Mouse (Mus musculus) cerebellum, adult 9-10 months (tissue): Measurements from ENCODE around the gene Hist1h1a.

ENCODE experiments used
- DNase-seq: peaks from one replicate; pipeline ENCODE4 v3.0.0; 2022

Hist1h1a gene

GRCm38 (mm10) chr13:23744421-23745380 lies 18.8 kb upstream of the Hist1h1a start:
- peak; percentile 27 for DNase-seq

DNA sequence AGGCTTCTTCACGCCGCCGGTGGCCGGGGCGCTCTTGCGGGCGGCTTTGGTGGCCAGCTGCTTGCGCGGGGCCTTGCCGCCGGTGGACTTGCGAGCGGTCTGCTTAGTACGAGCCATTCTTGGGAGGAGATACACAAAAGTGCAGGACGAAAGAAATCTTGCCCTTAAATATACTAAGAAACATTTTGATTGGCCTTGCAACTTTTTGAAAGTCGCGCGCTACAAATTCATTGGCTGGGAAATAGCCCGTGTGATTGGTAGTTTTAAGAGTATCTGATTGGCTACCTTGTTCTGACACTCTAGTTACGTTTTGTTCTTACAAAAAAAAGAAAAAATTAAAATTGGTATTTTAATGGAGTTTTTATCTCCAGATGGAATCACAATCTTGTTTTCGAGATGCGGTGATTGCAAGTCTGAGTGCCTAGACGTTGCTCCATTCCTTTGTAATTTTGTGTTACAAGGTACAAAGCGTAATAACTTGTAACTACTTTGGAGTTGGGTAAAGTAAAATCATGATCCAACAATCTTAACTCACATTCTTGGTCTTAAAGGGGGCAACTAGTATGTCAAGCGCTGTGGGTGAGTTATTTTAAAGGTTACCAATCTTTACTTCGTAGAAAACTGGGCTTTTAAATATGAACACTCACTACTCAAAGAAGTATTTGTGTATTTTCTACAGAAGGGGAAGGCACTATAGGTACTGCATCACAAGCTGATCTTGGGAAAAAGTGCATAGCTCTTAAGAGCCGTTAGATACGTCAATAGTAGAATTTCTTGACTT lies 17.9 kb upstream of the Hist1h1a start, which contains the start of gene Hist1h3c:
Hist1h3c (minus strand) TSS at position 222 of the 781 bp plus-strand sequence.
- DNase-seq = peak; percentile 86

- peak; percentile 94 for DNase-seq
Observed at GRCm38 (mm10) chr13:23746201-23747080, 17.0 kb upstream of the Hist1h1a start, which contains the start of gene Hist1h2bb. Gene Hist1h2bb (plus strand): TSS chr13:23746734.

DNA sequence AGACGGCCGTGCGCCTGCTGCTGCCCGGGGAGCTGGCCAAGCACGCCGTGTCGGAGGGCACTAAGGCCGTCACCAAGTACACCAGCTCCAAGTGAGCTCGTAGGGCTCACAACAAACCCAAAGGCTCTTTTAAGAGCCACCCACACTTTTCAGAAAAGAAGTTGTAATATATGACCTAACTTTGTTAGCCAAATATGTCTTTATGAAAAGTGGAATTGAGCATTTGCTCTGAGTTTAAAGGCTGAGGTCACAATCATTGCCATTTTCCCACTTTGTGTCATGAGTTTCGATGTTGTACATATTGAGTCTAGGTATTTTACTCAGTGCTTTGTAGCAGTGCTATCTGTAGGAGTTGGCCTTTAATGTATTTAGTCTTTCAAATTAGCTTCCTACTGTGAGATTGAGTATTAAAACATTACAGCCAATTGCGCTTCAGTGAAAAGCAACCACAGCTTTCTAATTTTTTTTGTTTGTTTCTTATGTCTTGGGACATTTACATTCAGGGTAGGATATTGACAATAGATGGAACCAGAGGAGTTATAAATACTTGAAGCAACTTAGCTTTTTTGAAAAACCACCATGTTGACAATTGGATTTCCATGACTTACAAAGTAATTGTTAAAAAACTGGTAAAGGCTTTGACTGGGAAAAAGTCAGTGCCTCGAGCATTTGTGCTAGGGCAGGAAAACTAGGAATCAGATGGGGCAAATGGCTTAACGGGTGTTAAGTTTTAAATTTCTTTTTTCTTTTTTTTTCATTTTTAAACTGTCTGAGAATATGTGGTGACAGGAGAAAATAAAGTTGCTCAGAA lies 16.2 kb upstream of the Hist1h1a start:
- peak; percentile 43 for DNase-seq

GRCm38 (mm10) chr13:23747892-23748288 lies 15.6 kb upstream of the Hist1h1a start:
- DNase-seq = peak; percentile 17

DNA sequence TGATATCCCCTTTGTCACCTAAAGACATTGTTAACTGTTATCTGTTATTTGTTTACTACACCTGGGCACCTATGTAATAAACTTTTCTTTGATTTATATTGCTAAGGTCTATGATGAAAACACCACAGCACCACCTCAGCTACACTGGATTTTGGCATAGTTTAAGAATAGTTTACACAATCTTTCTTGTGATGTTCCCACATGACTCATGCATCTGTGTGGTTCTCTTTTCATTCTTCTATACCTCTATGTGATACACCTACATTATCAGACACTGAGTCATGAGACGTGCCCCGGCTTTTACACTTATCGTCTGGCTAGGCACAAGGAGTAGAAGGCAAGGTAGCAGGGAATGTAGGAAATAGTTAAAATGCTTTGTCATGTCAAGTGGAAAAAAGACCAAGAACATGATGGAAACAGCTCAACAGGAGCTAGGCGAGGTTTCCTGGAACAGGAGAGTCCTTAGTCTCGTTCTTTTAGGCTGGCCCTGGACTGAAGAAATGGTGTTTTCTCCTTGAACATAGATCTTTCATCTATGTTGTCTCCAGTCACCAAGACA lies 13.8 kb upstream of the Hist1h1a start:
- peak; percentile 29 for DNase-seq

DNA sequence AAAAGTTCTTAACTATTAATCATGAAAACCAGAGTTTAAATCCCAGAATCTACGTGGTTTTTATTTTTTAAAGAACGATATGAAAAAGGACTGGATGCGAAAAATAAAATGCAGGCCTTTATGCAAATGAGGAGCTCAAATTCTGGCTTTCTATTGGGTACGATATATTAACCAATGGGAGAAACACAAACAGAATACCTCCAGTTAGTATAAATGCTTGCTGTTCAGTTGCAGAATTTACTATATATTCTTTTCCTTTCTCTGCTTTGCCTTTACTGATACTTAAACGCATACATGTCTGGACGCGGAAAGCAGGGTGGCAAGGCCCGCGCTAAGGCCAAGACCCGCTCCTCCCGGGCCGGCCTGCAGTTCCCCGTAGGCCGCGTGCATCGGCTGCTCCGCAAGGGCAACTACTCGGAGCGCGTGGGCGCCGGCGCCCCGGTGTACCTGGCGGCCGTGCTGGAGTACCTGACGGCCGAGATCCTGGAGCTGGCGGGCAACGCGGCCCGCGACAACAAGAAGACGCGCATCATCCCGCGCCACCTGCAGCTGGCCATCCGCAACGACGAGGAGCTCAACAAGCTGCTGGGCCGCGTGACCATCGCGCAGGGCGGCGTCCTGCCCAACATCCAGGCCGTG lies 12.5 kb upstream of the Hist1h1a start, which contains the start of gene Hist1h2ab:
Hist1h2ab (plus strand) TSS at position 288 of the 639 bp plus-strand sequence.
- DNase-seq = peak; percentile 80

DNA sequence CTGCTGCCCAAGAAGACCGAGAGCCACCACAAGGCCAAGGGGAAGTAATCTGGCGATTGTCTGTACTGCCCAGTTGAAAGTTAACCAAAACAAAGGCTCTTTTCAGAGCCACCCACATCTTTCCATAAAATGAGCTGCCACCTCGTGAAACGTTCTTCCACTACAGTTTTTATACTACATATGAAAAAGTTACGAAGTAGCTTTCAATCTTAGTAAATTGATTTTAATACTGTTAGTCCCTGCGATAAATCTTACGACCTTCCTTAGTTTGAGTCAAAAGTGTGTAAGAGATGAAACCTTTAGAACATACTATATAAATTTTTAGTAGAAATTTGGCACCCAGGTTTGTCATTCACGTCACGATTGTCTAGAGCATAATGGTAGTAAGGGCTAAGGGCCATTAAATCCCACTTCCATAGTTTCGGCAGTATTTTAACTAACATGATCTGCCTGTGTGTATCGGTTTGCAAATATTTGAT lies 11.9 kb upstream of the Hist1h1a start:
- DNase-seq = peak; percentile 33

DNA sequence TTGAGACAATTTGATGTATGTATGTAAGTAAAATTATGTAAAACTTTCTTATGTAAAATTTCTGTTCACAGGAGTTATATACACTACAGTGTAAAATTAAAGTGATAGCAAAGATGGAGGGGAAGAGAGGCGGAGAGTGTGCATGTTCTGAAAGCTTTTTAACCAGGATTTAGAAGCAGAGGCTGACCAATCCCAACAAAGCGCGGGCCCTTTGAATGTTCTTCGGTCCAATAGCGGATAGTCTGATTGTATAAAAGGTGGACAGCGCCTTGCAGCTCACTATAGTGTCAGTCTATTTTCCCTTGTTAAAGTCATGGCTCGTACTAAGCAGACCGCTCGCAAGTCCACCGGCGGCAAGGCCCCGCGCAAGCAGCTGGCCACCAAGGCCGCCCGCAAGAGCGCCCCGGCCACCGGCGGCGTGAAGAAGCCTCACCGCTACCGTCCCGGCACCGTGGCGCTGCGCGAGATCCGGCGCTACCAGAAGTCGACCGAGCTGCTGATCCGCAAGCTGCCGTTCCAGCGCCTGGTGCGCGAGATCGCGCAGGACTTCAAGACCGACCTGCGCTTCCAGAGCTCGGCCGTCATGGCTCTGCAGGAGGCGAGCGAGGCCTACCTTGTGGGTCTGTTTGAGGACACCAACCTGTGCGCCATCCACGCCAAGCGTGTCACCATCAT lies 11.3 kb upstream of the Hist1h1a start, which contains the start of gene Hist1h3b:
Hist1h3b (plus strand) TSS at position 201 of the 675 bp plus-strand sequence.
- DNase-seq = peak; percentile 80

- no peak for DNase-seq
Observed at GRCm38 (mm10) chr13:23752742-23753172, 10.7 kb upstream of the Hist1h1a start.

DNA sequence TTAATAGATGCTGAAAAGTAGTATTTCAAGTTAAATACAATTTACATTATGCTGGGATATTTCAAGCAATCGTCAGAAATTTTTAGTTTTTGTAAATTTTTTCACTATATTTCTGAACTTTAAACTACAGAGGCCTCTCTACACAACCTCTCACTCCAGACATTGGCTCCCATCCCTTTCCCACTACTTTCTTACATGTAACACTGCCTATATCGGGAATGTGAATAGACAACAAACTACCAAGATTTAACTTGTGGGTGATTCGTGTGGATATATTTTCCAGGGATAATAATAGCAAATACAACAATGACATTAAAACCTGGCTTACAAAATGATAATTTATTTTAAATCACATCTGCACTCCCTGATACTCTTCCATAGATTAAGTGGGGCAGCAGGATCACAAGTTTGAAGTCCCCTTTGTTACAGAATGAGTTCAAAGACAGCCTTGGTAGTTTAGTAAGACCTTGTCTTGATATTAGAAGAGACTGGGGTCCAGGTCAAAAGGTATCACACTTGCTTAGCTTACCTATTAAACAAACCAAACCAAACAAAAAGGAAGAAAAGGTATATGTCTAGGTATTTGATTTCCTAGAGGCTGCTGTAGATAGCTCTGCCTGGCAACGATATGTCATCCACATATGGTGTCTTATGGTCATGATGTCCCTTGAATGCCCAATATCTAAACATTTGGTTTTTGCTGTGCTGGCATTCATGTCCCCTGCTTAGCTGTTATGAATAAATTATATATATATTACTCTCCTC lies 10.0 kb upstream of the Hist1h1a start:
- no peak for DNase-seq

GRCm38 (mm10) chr13:23755000-23755399 lies 8.5 kb upstream of the Hist1h1a start:
- DNase-seq = no peak

GRCm38 (mm10) chr13:23756790-23757189 lies 6.7 kb upstream of the Hist1h1a start, which contains the start of gene Hist1h4b:
Gene Hist1h4b (plus strand): TSS chr13:23757013.
- DNase-seq = peak; percentile 95

GRCm38 (mm10) chr13:23757211-23757773 lies 6.2 kb upstream of the Hist1h1a start:
- DNase-seq = no peak

GRCm38 (mm10) chr13:23757921-23758320 lies 5.5 kb upstream of the Hist1h1a start:
- no peak for DNase-seq

DNA sequence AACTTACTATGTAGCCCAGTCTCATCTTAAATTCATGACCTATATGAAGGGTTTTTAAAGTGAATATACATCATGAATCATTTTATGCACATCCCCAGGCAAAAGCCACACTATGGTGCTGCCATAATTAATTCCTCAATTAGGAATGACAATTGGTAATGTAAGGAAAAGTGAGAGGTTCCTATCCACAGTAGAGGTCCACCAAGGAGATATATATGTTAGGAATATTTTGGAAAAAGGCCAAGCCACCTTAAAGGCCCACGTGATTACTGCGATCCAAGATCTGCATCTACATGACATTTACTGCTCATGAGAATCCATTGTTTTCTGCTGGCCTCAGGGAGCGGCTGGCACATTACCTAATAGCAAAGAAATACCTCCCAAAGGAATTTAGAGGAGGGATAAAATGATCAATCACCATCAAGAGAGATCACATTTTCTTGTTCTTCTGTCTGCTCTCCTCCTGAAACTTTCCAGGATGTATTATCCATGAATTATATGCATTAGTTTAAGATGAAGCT lies 4.2 kb upstream of the Hist1h1a start:
- DNase-seq = peak; percentile 47

DNA sequence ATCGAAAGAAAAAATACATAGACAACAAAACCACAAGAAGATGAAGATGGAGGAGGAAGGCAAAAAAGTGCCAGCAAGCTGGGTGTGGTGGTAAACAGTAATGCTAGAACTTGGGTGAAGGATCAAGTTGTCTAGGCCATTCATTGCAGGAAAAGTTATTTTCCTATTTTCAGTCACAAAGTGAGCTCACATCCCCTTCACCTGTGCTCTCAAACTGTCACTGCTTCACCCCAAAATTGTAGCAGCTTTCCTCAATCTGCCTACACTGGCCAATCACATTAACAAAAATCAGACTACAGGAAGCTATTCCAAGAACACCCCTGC lies 3.6 kb upstream of the Hist1h1a start:
- DNase-seq = no peak

DNA sequence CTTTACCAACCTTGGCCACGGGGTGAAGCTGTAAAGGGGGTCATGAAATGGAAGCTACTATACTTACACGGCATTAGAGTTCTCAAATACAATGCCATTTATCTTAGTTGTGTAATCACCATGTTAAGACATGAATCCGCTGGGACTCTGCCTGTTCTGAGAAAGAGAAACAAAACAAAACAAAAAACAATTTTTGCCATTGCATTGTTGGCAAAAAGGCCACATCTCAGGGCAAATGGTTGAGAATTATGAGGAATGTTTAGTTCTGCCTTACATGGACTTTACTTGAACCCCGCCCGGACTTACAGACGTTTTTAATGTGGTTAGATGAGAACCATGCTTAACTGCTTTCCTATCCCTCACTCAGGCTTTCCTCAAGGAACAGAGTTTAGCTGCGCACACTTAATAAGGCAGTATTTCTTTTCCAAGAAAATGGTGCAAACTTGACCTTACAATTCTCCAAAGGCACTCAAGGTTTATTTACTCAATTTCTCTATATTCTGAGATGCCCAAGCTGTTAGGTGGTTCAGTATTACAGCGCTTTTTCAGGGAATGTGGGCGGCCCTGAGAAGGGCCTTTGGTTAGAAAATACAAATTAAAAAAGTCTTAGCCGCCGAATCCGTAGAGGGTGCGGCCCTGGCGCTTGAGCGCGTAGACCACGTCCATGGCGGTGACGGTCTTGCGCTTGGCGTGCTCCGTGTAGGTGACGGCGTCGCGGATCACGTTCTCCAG lies 3.1 kb upstream of the Hist1h1a start:
- DNase-seq = peak; percentile 64
